Mouse (Mus musculus): Measurements from ENCODE around the gene Kirrel3. TPM values are rescaled to one million over a fixed set of nuclear protein-coding genes. Genes with fewer than 3 reads are reported as not detected.

Kirrel3 gene
- total RNA-seq, 4 experiments from 2014 or later = 0.41 to 1.6 (median 0.80) TPM

DNA sequence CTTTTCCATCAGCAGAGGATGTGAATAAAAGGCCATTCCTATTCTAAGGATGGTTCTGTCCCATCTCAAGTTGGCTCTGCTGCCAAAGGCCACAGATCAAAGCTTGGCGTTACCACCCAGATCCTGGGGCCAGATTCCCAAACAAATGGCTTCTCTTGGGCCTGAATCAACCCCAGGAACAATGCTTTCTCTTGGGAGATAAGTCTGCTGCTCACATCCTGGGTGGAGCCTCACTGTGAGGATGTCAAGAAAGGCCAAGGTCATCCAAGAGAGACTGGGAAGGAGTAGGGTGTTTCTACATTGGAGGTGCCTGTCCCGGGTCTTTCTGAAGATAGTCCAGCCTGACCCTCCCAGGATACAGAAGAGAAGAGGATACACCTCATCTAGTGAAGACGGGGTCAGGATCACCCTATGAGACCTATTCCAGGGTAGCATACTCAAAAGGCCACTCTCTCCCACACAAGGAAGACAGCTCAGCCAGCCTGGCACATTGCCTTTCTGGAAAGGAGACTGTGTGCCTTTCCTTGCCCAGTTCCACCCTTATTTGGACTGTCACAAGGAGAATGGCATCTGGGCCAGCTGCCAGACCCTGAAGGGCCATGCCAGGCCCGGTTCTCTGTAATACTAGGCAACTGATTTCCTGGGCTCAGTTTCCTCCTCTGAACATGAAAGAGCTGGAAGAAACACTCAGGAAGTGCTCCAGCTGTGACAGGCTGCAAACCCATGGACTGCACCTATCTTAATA is 507.9 kb downstream of the Kirrel3 start:
- peak; percentile 93 for DNase-seq

DNA sequence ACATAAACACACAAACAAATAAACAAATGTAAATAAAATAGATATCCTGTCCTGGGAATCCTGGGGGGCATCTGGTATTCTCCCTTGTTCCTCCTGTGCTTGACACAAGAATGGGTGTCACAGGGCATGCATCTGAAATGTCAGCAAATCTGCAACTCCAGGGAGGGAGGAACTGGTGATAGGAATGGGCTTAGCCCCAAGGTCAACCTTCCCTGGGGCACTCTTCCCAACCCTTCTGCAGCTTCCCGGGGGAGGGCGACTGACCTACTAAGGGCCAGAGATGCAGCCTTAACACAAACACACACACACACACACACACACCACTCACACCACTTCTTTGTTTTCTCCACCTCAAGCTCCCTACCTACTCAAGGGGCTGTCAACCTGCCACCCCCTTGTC is 509.4 kb downstream of the Kirrel3 start:
- DNase-seq = no peak

DNA sequence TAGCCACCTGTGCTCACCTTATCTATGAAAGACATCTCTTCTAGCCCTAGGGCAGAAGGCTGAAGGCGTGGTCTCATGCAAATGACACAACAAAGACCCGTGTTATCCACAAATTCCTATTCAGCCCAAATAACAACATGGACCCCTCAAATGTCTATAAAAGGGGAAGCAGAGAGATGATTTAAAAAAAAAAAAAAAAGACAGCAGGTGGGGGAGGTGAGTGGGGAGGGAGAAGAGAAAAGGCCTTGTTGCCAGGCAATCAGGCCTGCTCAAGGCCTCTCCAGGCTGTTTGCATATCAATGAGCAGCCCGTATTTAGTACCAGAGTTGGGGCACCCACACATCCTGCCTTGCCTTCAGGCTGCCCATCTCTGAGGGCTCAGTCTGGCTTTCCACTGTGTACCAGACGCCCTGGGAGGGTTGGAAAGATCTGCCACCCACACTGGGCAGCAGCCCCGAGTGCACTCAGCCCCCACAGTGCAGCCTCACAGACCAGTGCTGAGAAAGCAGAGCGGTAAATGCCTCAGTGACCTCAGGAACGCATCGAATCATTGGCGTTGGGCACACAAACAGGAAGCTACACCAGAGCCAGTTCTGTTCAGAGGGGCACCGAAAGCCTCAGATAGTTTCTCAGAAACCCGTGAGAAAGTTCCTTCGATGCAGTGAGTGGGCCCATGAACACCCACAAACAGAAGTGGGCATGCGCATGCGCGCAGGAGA is 510.1 kb downstream of the Kirrel3 start:
- no peak for DNase-seq

DNA sequence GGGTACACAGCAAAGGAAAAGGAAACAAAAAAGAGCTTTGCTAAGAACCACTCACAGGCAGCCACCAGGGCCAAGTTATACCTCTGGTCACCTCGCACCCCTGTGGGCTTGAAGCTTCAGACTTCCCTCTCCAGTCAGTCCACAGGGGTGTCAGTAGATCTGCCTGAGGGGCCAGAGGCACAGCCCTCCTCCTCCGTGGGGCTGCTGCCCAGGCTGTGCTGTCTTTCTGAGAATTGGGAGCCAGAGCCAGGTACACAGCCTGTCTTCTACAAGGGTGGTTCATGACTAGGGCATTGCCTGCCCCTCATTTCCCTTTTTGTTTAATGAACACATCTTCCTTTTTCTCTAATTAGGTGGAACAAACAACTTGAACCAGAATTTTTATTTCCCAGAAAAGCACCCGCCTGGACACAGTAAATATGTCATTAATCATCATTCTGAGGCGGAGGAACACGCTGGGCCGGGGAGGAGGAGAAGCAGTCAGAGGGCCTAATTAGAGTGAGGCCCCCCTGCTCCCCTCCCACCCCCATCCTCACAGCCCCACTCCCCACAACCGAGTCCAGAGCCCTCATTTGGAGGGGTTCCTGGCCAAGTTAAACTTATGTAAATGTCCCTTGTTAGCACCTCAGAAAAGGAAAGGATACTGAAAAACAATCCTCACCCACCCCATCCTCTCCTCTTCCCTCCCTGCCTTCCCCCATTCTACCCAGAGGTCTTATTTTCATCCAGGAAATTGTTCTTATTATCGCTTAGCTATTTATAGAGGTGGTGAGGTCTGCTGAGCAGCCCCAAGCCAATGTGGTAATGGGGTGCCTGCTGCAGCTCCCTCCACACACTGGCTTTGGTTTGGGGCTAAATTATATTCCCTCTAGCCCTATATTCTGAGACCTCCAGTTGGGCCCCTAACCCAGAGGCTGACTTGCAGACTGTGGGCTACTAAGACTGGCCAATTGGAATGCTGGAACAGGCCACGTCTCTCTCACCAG is 512.5 kb downstream of the Kirrel3 start:
- no peak for DNase-seq

DNA sequence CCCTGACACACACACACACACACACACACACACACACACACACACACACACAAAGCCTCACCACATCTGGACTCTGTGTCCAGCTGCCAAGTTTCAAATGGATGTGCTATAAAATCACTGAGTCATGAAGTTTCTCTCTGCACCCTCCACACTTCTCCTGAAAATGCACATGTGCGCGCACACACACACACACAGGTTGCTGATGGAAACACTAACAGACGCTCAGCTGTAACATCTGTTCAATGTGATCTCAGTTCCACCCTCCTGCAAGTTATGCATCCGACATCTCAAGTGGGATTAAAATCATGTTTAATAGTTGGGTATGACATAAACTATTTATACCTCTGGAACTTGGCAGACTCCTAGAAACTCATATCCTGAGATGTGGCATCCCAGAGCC is 518.4 kb downstream of the Kirrel3 start:
- DNase-seq = no peak

DNA sequence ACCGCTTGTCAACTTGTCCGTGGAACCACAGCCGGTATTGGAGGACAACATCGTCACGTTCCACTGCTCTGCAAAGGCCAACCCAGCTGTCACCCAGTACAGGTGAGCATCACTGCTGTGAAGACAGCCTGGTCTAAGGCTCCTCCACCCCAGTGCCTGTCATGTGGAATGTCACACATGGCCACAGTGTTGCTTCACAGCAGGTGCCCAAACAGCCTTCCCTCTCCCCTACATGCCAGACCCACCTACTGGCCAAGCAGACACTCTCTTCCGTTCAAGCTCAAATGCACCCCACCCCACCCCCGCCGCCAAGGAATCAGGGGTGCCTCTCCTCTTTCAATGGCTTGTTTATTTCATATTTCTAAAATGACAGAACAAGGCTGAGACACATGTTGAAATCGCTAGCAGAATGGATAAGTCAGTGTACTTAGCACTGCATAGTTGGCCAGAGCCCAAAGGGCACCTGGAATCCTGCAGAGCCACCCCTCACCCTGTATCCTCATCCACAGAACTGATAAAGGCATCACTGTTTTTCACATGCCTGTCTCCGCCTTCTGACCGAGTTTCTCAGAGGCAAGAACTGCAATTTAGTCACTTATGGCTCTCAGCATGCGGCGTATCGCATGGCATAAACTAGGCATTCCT is 522.1 kb downstream of the Kirrel3 start:
- no peak for DNase-seq

DNA sequence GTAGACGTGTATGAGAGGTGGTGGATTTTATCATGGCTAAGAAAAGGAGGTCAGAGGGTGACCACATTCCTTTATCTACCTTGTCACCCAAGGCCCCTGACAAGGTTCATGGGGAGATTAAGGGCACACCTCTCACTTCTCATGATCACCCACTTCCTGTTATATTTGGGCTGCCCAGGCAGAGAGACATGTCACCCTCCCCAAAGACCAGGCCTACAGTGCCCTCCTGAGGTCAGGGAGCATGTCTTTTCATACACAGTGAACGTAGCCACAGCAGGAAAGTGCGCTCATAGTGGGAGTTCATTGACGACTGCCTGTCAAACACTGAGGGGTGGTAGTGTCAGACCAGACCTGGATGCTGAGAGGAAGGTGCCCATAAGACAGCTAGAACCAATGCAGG is 531.1 kb downstream of the Kirrel3 start:
- no peak for DNase-seq

DNA sequence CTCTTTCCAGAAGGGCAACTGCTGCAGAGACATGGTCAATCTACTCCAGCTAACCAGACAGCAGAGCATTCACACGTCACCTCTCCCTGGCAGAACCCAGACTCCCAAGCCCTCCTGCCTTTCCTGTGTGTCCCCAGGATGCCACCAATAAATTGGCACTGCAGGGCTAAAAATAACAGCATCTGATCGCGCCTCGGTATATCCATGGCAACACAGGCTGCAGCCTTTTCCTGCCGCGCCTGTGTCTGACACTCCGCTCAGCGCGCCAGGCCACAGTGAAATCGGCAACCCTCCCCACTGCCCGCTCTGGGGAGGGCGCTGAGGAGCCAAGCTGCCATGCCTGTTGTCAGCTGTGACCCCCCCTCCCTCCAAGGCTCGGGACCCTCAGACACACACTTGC is 531.9 kb downstream of the Kirrel3 start:
- no peak for DNase-seq

DNA sequence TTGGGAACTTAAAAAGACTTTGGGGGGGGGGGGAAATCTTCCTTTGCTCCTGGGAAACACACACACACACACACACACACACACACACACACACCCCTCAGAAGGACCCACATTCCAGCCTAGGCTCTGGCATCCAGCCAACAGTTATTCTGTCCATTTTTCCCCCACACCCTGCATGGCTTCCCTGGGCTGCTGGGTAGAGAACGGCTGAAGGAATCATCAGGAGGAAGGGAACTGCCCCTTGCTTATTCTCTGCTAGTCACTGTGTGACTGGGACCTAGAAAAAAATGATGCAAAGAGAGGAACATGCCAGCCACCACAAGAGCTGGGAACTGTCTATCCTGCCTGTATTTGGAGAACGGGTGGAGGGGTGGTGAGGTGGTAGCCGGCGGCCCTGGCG is 532.4 kb downstream of the Kirrel3 start:
- no peak for DNase-seq

DNA sequence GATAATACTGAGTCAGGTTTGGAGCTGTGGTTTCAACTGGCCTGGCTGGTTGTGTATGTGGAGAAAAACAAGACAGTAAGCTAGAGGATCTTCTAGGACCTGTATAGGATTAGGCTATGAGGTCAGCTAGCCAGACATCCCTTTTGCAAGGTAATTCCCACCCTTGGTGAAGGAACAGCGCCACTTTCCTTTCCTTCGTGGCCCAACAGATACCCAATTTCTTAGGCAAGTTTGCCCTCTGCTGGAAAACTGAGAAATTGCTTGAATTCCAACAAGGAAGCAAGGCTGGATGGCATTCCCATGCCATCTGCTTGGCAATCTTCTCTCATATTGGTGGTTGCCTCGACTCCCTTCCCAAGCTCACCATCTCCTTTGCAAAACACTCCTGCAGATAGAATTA is 533.7 kb downstream of the Kirrel3 start:
- DNase-seq = no peak

DNA sequence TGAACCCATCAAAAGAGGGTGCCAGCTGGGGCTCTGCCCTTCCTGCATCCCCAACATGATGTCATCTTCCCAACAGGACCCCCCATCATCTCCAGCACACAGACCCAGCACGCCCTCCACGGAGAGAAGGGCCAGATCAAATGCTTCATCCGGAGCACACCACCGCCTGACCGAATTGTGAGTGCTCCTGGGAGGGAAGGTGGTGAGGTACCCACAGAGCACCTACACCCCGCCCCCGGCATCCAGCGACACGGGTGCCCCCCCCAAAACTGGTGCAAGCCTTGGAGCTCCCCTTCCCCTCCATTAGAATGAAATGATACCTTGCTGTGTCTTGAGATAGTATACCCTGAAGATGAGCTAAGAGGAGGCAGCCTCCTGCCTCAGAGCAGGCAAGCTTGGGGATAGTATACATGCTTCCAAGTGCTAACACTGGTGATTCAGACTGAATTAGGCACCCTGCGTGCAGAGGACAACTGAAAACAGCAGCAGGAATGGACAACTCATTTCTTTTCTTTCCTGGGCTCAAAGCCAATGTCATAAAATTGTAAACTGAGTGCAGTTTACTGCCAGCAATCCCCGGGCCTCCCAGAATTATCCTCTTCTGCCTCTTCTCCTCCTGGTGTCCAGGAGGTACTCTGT is 534.4 kb downstream of the Kirrel3 start:
- DNase-seq = no peak

DNA sequence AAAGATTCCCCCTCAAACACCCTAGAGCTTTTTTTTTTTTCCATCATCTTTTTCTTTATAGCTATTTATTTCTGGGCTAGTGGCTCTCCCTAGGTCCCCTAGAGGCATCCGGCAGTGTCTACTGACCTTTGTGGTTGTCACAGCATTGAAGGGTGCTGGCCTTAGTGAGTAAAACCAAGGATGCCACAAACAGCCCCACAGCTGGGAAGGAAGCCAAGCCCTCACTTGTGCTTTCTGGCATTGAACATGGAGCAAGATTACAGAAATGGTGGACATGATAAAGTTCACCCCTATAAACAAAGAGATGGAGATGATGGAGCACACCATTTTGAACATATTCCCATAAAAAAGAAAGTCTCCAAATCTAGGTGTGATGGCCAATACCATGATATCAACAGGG is 536.0 kb downstream of the Kirrel3 start:
- DNase-seq = no peak

DNA sequence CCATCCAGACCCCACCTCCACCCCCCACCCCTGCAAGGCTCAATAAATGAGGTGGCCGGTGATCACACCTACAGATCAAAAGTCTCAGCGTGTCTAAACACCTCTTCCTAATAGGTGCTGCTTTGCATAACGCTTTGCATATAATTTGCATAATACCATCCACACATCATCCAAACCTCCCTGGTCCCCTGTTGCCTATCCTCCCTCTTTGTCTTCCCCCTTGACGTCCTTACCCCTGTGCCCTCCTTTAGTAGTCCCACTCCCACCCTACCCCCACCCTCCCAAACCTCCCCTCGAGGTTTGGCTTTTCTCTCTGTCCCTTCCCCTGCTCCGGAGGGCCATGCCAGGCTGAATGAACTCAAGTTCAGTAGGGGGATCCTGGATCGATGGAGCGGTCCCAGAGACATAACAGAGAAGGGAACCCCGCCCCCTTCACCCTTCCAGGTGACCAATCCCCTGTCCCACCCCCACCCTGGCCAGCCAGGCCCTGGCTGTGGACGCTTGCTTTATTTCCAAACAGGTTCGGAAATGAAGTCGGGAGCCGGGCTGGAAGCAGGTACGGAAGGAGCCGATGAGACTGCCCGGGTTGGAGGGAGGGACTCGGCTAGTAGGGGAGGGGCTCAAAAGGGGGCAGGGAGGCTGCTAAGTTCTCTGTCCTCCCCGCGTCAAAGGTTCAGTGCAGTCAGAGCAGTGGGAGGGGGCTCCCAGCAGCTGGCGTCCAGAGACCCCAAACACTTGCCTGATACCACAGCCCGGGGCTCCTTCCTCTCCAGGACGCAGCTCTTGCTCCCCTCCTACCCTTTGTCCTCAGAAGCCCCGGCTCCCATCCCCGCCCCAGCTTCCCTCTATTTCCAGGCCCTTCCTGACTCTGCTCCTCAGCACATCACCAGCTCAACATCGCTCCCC is 539.1 kb downstream of the Kirrel3 start:
- DNase-seq = no peak

DNA sequence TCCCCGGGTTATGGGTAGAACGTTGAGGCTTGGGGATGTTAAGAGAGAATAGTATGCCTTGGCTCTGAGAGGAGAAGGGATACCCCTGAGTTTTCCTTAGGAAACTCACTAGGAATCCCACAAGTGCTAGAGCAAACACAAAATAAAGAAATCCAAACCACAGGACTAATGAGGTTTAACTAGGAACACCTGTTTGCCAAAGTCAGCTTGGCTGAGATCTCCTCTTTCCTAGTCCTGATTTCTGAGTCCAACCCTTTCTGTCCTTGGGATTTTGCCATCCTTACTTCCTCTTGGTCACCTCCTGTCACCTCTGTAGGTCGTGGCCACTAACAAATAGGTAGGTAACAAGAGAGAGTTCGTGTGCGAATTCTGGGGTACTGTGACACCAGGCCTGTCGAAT is 540.6 kb downstream of the Kirrel3 start:
- no peak for DNase-seq

DNA sequence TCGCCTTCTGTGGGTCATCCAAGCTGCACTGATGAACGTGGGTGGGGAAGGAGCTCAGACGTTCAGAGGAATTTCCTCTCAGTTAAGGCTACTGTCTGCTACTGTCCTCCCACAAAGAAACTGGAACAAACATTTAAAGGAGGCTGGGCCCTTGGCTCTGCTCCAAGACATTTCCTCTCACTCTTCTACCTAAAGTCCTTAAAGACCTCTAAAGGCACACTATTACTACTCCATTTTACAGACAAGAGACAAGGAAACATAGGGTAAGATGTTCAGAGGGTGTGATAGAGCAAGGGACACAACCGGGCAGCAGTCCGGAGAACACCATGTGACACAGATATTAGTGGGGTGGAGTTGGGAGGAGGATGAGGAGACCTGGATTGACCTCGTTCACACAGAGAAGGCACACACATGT is 541.2 kb downstream of the Kirrel3 start:
- DNase-seq = no peak

DNA sequence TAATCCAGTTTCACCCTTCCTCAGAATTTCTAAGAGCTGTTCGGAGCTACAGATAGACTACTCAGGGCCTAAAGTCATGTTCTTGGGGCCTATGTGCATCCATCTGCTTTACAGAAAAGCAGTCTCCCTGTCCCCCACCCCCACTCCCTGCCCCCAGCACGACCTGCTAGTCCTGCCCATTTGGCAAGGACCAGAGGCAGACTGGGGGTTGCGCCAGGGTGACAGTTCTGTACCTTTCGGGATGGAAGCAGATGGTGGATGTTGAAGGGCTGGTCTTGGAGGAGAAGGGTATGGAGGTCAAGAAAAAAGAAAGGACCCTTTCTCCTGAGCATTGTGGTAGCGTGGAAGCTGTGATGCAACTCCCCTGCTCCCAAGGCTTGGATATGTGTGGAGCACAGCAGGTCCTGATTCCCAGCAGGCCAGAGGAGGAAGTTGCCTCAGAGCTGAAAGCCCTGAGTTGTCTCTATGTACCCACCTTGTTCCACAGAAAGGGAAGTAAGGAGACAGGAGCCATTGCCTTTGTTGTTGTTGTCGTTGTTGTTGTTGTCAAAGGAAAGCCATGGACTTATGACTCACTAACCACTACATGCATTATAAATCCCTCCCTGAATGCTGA is 541.8 kb downstream of the Kirrel3 start:
- no peak for DNase-seq

DNA sequence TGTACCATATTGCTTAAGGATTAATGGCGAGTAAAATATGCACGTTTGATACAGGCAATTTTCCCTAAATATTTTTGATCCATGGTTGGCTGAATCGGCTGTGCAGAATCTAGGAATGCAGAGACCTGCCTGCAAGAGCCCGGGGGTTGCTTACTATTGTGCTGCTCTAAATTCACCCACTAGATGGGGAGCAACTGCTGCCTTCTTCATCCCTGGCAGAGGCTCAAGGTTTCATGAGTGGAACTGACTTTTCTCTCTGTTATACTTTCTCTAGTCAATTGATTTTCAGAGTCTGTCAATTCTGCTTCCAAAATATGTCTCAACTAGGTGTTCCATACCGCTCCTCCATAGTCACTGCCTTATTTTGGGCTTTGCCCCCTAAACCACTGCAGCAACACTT is 545.1 kb downstream of the Kirrel3 start:
- no peak for DNase-seq

DNA sequence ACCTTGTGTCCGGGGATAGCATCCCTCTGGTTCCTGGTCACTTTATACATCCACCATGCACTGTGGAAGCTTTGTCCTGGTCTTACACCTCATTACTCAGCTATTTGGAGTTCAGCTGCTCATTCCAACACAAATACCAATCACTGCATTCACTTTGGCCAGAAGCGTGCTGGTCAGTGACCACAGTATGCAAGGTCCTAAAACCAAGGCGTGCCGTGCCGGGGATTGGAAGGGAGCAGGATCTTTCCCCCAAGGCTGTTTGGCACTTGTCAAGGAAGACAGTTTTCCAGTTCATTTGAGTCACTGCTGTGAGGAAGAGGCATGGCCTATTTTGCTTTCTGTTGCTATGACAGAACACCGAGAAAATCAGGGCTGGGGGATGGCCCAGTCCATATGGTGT is 546.8 kb downstream of the Kirrel3 start:
- DNase-seq = no peak

DNA sequence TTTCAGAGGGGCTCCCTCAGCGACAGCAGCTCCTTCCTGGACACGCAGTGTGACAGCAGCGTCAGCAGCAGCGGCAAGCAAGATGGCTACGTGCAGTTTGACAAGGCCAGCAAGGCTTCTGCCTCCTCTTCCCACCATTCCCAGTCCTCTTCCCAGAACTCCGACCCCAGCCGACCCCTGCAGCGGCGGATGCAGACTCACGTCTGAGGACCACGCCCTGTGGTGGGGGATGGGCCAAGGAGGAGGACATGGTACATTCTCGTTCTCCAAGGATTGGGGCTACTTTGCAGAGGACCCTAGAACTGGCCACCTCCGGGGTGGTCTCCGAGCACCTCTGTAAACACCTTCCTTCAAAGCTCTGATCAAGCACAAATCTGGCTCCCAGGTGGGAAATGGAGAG is 549.4 kb downstream of the Kirrel3 start:
- no peak for DNase-seq

DNA sequence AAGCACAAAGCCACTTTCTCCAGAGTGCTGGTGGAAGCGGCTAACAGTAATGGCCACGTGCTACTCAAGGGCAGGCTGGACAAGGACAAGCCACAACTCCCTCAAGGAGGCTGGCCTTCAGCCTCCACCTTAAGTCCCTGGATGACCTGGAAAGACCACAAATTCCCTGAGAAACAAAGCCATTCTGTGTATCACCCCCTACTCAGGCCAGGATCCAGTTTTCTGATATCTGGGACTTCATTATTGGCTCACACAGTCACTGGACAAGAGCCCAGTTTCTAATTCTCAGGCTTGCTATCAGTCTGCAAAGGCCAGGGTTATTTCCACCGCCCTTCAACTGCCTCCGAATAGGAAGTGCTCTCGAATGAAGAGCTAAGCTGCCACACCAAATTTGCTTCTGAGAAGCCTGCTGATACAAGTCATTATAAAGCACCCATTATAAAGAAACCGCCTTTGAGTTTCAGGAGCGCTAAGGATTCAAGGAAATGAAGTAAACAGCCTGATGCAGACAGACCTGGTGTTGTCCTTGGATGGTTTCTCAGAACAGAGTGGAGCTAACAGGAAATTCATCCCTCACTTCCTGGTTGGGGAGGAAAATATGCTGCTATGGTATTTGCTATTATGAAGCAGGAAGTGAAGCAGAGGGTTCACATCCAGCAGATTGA is 553.4 kb downstream of the Kirrel3 start:
- DNase-seq = peak; percentile 74

Data from adrenal gland, adult 8-10 months (tissue).